Mouse (Mus musculus) hindbrain, postnatal 0 days (tissue): Measurements from ENCODE around the gene Gm11111. TPM values are rescaled to one million over a fixed set of nuclear protein-coding genes. Genes with fewer than 3 reads are reported as not detected.

Experiments
- ATAC-seq: fragments of 200-750 bp; cut with Nextera tagmentation; 2 replicates; pipeline ENCODE4 v1.8.0; 2017; ENCODE audit warnings: mild to moderate bottlenecking, moderate TSS enrichment, moderate library complexity
- DNase-seq: peaks from one replicate; pipeline ENCODE4 v3.0.0-alpha.2; 2015; ENCODE audit warnings: low spot score
- H3K27ac ChIP-seq: fragments of 300-500 bp; sonication (generic); 2 replicates; pipeline ENCODE4 v1.5.1; 2014; ENCODE audit warnings: mild to moderate bottlenecking
- H3K27me3 ChIP-seq: fragments of 300-500 bp; sonication (generic); 2 replicates; pipeline ENCODE4 v1.6.1; 2014; ENCODE audit warnings: low read length, mixed read lengths; ENCODE audit not compliant: insufficient read depth
- H3K36me3 ChIP-seq: fragments of 300-500 bp; sonication (generic); 2 replicates; pipeline ENCODE4 v1.6.1; 2014; ENCODE audit warnings: low read length, mixed read lengths; ENCODE audit not compliant: insufficient read depth
- H3K4me1 ChIP-seq: fragments of 300-500 bp; sonication (generic); 2 replicates; pipeline ENCODE4 v1.6.1; 2014; ENCODE audit warnings: antibody characterized with exemption, low read length, mixed read lengths; ENCODE audit not compliant: insufficient read depth
- H3K4me2 ChIP-seq: fragments of 300-500 bp; sonication (generic); 2 replicates; pipeline ENCODE4 v1.6.1; 2014; ENCODE audit warnings: low read depth, mild to moderate bottlenecking, low read length, moderate library complexity, mixed read lengths
- H3K4me3 ChIP-seq: fragments of 300-500 bp; sonication (generic); 2 replicates; pipeline ENCODE4 v1.5.1; 2014; ENCODE audit warnings: low read length
- H3K9ac ChIP-seq: fragments of 300-500 bp; sonication (generic); replicated peaks from 2 replicates; pipeline ENCODE4 v1.6.1; 2014; ENCODE audit warnings: mild to moderate bottlenecking, low read length, moderate library complexity, mixed read lengths
- H3K9me3 ChIP-seq: fragments of 300-500 bp; sonication (generic); 2 replicates; pipeline ENCODE4 v1.6.1; 2016; ENCODE audit warnings: low read length, mixed read lengths
- CTCF ChIP-seq: IDR thresholded peaks from 2 replicates; pipeline ENCODE4 v1.5.1; 2016; ENCODE audit warnings: antibody characterized with exemption, control low read depth, low read depth
- WGBS: fragments of 180-500 bp; shearing (Covaris S2); extraction: QIAGEN DNeasy Blood & Tissue Kit; methylation state at CpG from one replicate; pipeline ENCODE4 v1.1.7; 2014; 5-methylcytosine and 5-hydroxymethylcytosine counted together
- polyA plus RNA-seq: library from polyadenylated mRNA; unstranded; fragments of >200 nt; fragmentation: Nextera tagmentation; extraction: Ambion mirVana; gene quantifications from 2 replicates; pipeline ENCODE4 v1.2.1, GENCODE M21; 2015
- total RNA-seq: library from RNA; depleted of rRNA; stranded (reverse); fragments of >200 nt; gene quantifications from 2 replicates; pipeline ENCODE4 v1.2.3, GENCODE M21; 2014; rRNA removed

Gm11111 gene
- not detected in 2 replicates for total RNA-seq
- polyA plus RNA-seq: not detected in 2 replicates

GRCm38 (mm10) chr5:98552395-98552794, at the start of gene Gm11111:
Gm11111 (plus strand) TSS chr5:98552695.
- Histone ChIP-seq H3K4me1 (no peaks in the 10 kb centered on the region), H3K4me3 (no peak within 1 kb of the TSS), H3K4me2 (no peak within 1 kb of the TSS), H3K27me3 (no peaks in the 10 kb centered on the region), H3K27ac (no peak within 1 kb of the TSS), H3K9ac (no peak within 1 kb of the TSS), H3K9me3 (no peaks in the 10 kb centered on the region), H3K36me3 (no peaks in the 10 kb centered on the region)
- DNase-seq: no peak
- TF ChIP-seq CTCF: no peak
- ATAC-seq: no peak

DNA sequence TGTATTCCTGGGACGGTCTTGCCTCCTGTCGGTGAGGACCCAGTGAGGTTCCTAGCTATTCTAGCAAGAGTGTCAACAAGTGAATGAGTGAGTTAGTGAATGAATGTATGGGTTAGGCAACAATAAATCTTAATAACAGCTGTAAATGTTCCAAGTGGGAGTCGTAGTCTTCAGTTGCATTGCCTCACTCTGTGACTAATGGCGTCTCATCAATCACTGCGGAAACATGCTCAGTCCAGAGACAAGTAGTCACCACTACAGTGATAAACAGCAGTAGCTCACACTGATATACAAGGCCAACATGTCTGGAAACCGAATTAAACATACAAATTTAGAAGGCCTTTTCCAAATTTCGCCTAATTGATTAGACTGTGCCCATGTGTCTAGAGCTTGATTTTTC, 36.3 kb upstream of the Gm11111 start:
- whole genome bisulfite sequencing: 70% methylated on average over 7 of the region's 7 CpGs
- no peaks in the 10 kb centered on the region for H3K27me3 ChIP-seq
- no peaks in the 10 kb centered on the region for H3K36me3 ChIP-seq
- DNase-seq: no peak
- H3K9ac ChIP-seq: no peak overlapping the region
- no peaks in the 10 kb centered on the region for H3K4me1 ChIP-seq
- no peaks in the 10 kb centered on the region for H3K9me3 ChIP-seq
- H3K4me2 ChIP-seq: no peak overlapping the region
- no peak for ATAC-seq
- H3K4me3 ChIP-seq: no peak overlapping the region
- TF ChIP-seq CTCF: no peak
- no peak overlapping the region for H3K27ac ChIP-seq

GRCm38 (mm10) chr5:98520118-98520517, 32.4 kb upstream of the Gm11111 start:
- no peak overlapping the region for H3K27ac ChIP-seq
- TF ChIP-seq CTCF: no peak
- no peak overlapping the region for H3K4me3 ChIP-seq
- H3K36me3 ChIP-seq: no peaks in the 10 kb centered on the region
- no peaks in the 10 kb centered on the region for H3K4me1 ChIP-seq
- ATAC-seq (no peak), DNase-seq (no peak)
- H3K9ac ChIP-seq: no peak overlapping the region
- no peak overlapping the region for H3K4me2 ChIP-seq
- no peaks in the 10 kb centered on the region for H3K27me3 ChIP-seq
- no peaks in the 10 kb centered on the region for H3K9me3 ChIP-seq
- 87% methylated on average over 2 of the region's 2 CpGs for WGBS

- no peaks in the 10 kb centered on the region for H3K27me3 ChIP-seq
- no peak for TF ChIP-seq CTCF
- H3K4me3 ChIP-seq: no peak overlapping the region
- H3K36me3 ChIP-seq: no peaks in the 10 kb centered on the region
- H3K4me2 ChIP-seq: no peak overlapping the region
- no peak overlapping the region for H3K27ac ChIP-seq
- WGBS: 92% methylated on average over 7 of the region's 7 CpGs
- ATAC-seq (no peak), DNase-seq (no peak)
- no peaks in the 10 kb centered on the region for H3K9me3 ChIP-seq
- no peak overlapping the region for H3K9ac ChIP-seq
- H3K4me1 ChIP-seq: no peaks in the 10 kb centered on the region
Observed at GRCm38 (mm10) chr5:98522270-98522977, 30.1 kb upstream of the Gm11111 start.

- Histone ChIP-seq H3K4me1 (no peaks in the 10 kb centered on the region), H3K9ac (no peak overlapping the region), H3K27ac (no peak overlapping the region), H3K4me2 (no peak overlapping the region), H3K27me3 (no peaks in the 10 kb centered on the region), H3K4me3 (no peak overlapping the region), H3K9me3 (no peaks in the 10 kb centered on the region), H3K36me3 (no peaks in the 10 kb centered on the region)
- no peak for TF ChIP-seq CTCF
- DNase-seq (no peak), ATAC-seq (no peak)
- WGBS: 71% methylated on average over 7 of the region's 7 CpGs
Observed at GRCm38 (mm10) chr5:98523050-98523449, 29.4 kb upstream of the Gm11111 start.

DNA sequence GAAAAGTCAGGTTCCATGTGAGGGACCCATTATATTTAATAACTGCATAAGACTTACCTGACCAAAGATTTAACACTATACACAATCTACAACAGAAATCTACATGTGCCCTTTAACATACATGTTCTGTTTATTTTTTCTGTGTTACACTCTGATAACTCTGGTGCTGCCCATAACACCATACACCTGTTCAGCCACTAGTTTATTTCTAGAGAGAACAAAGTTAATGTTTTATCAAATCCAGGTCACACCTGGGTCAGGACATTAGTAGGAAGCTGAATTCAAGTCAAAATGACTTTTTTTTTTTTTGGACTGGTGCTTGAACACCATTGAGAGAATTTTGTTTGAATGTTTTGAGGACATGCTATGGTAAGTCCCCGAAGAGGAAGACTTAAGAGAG, 28.7 kb upstream of the Gm11111 start:
- TF ChIP-seq CTCF: no peak
- Histone ChIP-seq H3K9me3 (no peaks in the 10 kb centered on the region), H3K4me2 (no peak overlapping the region)

GRCm38 (mm10) chr5:98541333-98541732, 11.2 kb upstream of the Gm11111 start:
- no peaks in the 10 kb centered on the region for H3K9me3 ChIP-seq
- no peak overlapping the region for H3K4me2 ChIP-seq
- H3K27ac ChIP-seq: no peak overlapping the region
- TF ChIP-seq CTCF: 0 out of 2 replicates have a peak, but pooled peaks have one; percentile 3
- ATAC-seq: no peak
- no peaks in the 10 kb centered on the region for H3K36me3 ChIP-seq
- WGBS: 84% methylated on average over 1 of the region's 1 CpGs
- H3K9ac ChIP-seq: no peak overlapping the region
- no peaks in the 10 kb centered on the region for H3K27me3 ChIP-seq
- no peak overlapping the region for H3K4me3 ChIP-seq
- no peak for DNase-seq
- no peaks in the 10 kb centered on the region for H3K4me1 ChIP-seq

More for the DNA sequence above, 28.7 kb upstream of the Gm11111 start:
- ATAC-seq (no peak), DNase-seq (no peak)
- H3K4me3 ChIP-seq: no peak overlapping the region
- H3K4me1 ChIP-seq: no peaks in the 10 kb centered on the region
- no peak overlapping the region for H3K9ac ChIP-seq
- H3K27me3 ChIP-seq: no peaks in the 10 kb centered on the region
- 89% methylated on average over 1 of the region's 1 CpGs for WGBS
- no peak overlapping the region for H3K27ac ChIP-seq
- no peaks in the 10 kb centered on the region for H3K36me3 ChIP-seq
